Mouse (Mus musculus) myocyte (in vitro differentiated cells): ENCODE measurements around the gene Gm9767.
A peak's percentile ranks its signal among the peaks of the same experiment; 100 is the strongest.

Experiments
- MYOD1 ChIP-seq, 3 experiments: IDR thresholded peaks; one replicate each; pipeline ENCODE4 v1.6.1; 2011; ENCODE audit warnings: control low read depth in 2 of 3, low read depth in 2 of 3, mild to moderate bottlenecking in 2 of 3, moderate library complexity in 1 of 3; ENCODE audit not compliant: insufficient read length in 2 of 3, control insufficient read depth in 1 of 3
- MYOG ChIP-seq, 3 experiments: IDR thresholded peaks; one replicate each; pipeline ENCODE4 v1.6.1; 2011; ENCODE audit warnings: control low read depth in 2 of 3, low read depth in 2 of 3, mild to moderate bottlenecking in 2 of 3; ENCODE audit not compliant: insufficient read length in 2 of 3, control insufficient read depth in 1 of 3, insufficient read depth in 1 of 3
- POLR2A ChIP-seq: IDR thresholded peaks from one replicate; pipeline ENCODE4 v1.6.1; 2011; ENCODE audit warnings: low read depth, mild to moderate bottlenecking, control low read depth, moderate library complexity; ENCODE audit not compliant: insufficient read length
- POLR2AphosphoS2 ChIP-seq: IDR thresholded peaks from one replicate; pipeline ENCODE4 v1.6.1; 2011; ENCODE audit warnings: low read depth, control low read depth; ENCODE audit not compliant: insufficient read length
- USF1 ChIP-seq: IDR thresholded peaks from one replicate; pipeline ENCODE4 v1.6.1; 2011; ENCODE audit warnings: low read depth, mild to moderate bottlenecking, control low read depth, moderate library complexity

DNA sequence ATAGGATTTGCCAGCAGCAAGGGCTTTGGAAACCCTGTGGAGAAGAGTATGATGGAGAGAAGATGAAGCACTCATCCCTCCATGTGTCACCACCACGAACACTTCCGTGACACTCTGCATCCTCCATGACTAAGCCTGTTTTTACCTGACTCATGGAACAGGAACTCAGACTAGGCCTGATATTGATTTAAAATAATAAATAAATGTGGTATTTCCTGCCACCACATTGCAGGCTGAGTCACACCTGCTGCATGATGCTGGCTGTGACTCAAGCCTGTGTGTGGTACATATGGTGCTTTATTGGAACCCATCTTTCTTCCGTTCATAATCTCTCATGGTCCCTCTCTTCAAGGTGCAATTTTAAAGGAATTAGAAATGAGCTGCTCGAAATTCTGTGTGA, 36.4 kb downstream of the Gm9767 start:
- TF ChIP-seq MYOG (IDR thresholded peaks at IDR 0.05; ENCODE audit: control insufficient read depth in 1 of 3, insufficient read depth in 1 of 3, insufficient read length in 2 of 3, low read depth in 2 of 3) (no peak), POLR2A (no peak), USF1 (no peak), POLR2AphosphoS2 (no peak), MYOD1 (IDR thresholded peaks at IDR 0.05; ENCODE audit: control insufficient read depth in 1 of 3, insufficient read length in 2 of 3, low read depth in 2 of 3) (peak in 2 of 3 experiments; percentile 9 to 56)
